In the genomic region with DNA sequence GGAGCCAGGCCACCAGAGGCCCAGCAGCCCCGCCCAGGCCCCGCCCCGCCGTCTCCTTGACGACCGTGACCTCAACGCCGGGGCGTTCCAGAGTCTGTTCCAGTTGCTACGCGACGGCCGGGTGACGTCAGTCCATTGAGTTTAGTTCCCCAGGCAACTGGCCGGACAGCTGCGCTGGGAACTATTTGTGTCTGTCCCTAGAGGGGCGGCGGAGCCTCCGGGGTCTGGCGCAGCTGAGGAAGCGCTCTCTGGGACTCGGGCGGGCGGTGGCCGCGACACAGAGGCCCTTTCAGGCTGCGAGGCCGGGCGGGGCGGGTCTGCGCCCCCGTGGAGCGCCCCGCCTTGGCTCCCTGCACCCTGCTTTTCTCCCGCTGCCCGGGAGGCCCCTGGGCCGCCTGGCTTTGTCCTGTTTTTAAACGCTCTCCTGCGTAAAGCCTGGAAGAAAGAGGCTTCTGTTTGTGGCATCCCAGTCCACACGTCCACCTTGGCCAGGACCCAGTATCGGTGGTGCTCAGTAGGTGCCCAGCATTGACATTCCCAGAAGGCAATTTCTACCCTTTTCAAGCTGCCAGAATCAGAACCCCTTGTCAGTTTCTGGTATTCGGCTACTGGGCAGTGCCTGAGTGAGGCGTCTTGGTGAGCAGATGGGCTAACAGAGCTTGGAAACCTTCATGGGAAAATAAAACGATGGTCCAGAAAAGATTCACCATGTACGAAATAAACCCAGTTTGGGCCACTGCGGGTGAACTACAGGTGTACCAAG, we compare ENCODE assay signal across 1 mouse cellular context.
A peak's percentile ranks its signal among the peaks of the same experiment; 100 is the strongest.
TF ChIP-seq lines count a peak whose summit lies in the region.

No protein-coding gene starts in this region.

TF ChIP-seq in CH12.LX, 34 proteins besides CTCF, POLR2A, EP300 and RAD21 (continued from another document):
- TF ChIP-seq TCF12 (IDR thresholded peaks at IDR 0.05; ENCODE audit: low read depth, low read length) (peak; percentile 96), MXI1 (IDR thresholded peaks at IDR 0.05; ENCODE audit: low read depth, low read length) (peak; percentile 99), CHD1 (IDR thresholded peaks at IDR 0.05; ENCODE audit: low read depth, low read length) (no peak; the same call in 1 of the 2 replicates), ELF1 (IDR thresholded peaks at IDR 0.05; ENCODE audit: low read depth, low read length) (peak; percentile 52; the same call in 1 of the 2 replicates), ZKSCAN1 (IDR thresholded peaks at IDR 0.05; ENCODE audit: borderline replicate concordance, low read depth, low read length) (no peak), UBTF (IDR thresholded peaks at IDR 0.05; ENCODE audit: low read depth, low read length) (peak; percentile 56), BHLHE40 (IDR thresholded peaks at IDR 0.05; ENCODE audit: low read depth, low read length) (no peak)
